Mouse (Mus musculus) heart, embryonic 16.5 days (tissue): ENCODE data around the gene Ctcfl. TPM values are rescaled to one million over a fixed set of nuclear protein-coding genes. Genes with fewer than 3 reads are reported as not detected.

ENCODE experiments used
- ATAC-seq: fragments of 200-750 bp; cut with Nextera tagmentation; replicated peaks from 2 replicates; pipeline ENCODE4 v1.8.0; 2017; ENCODE audit warnings: moderate number of reproducible peaks; ENCODE audit not compliant: insufficient read depth, low FRiP score; ENCODE audit errors: extremely low read depth
- H3K27ac ChIP-seq: fragments of 300-500 bp; sonication (generic); 2 replicates; pipeline ENCODE4 v1.5.1; 2014; ENCODE audit warnings: mild to moderate bottlenecking, low read length, control low read depth, moderate library complexity
- H3K27me3 ChIP-seq: fragments of 300-500 bp; sonication (generic); 2 replicates; pipeline ENCODE4 v1.6.1; 2014; ENCODE audit warnings: low read length, mixed read lengths; ENCODE audit not compliant: control insufficient read depth, insufficient read depth
- H3K36me3 ChIP-seq: fragments of 300-500 bp; sonication (generic); 2 replicates; pipeline ENCODE4 v1.6.1; 2014; ENCODE audit not compliant: control insufficient read depth, insufficient read depth
- H3K4me1 ChIP-seq: fragments of 300-500 bp; sonication (generic); 2 replicates; pipeline ENCODE4 v1.6.1; 2014; ENCODE audit warnings: low read length, mixed read lengths; ENCODE audit not compliant: control insufficient read depth, insufficient read depth
- H3K4me2 ChIP-seq: fragments of 300-500 bp; sonication (generic); 2 replicates; pipeline ENCODE4 v1.6.1; 2014; ENCODE audit warnings: low read depth, mild to moderate bottlenecking, control low read depth, low read length
- H3K4me3 ChIP-seq: fragments of 300-500 bp; sonication (generic); 2 replicates; pipeline ENCODE4 v1.5.1; 2014; ENCODE audit warnings: mild to moderate bottlenecking, control low read depth, low read length
- H3K9ac ChIP-seq: fragments of 300-500 bp; sonication (generic); 2 replicates; pipeline ENCODE4 v1.6.1; 2014; ENCODE audit warnings: low read length, control low read depth
- H3K9me3 ChIP-seq: fragments of 300-500 bp; sonication (generic); replicated peaks from 2 replicates; pipeline ENCODE4 v1.6.1; 2016; ENCODE audit warnings: low read length; ENCODE audit not compliant: control insufficient read depth
- WGBS: fragments of 180-500 bp; shearing (Covaris S2); extraction: QIAGEN DNeasy Blood & Tissue Kit; methylation state at CpG from one replicate; pipeline ENCODE4 v1.1.7; 2014; 5-methylcytosine and 5-hydroxymethylcytosine counted together
- polyA plus RNA-seq: library from polyadenylated mRNA; unstranded; fragments of >200 nt; fragmentation: Nextera tagmentation; extraction: Ambion mirVana; gene quantifications from 2 replicates; pipeline ENCODE4 v1.2.1, GENCODE M21; 2015

The Ctcfl gene
- polyA plus RNA-seq, 1 experiment from 2014 or later: 0.83 TPM

DNA sequence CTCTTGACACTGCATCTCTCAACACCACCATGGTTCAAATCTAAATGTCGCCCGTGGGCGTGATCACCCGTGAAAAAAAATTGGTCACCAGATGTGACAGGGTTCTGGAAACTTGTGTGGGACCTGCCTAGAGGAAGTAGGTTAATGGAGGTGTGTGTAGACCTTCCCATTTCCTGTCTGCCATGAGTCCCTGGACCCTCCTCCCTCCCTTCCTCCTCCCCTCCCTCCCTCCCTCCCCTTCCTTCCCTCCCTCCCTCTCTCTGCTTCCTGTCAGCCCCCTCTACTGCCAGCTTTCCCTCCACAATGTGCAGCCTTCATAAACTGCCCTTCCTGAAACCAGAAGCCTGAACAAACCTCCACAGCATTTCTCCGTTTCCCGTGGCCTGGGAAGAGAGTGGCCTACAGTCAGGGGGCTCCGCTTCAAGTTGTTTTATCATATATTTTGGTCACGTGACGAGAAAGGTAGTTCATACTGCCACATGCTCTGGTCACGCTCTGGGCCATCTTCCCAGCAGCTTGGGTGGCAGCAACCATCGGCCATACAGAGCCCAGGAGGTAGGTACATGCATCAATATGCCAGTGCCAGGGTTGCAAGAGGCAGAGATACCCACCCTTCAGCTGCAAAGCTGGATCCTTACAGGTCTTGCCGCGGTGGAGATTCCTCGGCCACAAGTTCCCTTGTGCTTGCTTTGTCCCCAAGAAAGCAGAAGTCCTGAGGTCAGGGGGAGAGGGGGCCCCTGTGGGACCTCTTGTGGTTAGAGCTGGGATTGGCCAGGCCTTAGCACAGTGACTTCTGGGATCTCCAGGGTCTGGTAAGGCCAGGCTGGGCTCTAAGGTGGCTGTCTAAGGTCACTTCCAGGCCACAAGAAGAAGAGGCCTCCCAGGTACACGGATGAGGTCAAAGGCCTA lies 57.6 kb downstream of the Ctcfl start:
- H3K27ac ChIP-seq: no peak overlapping the region
- H3K36me3 ChIP-seq: no peaks in the 10 kb centered on the region
- no peak overlapping the region for H3K9ac ChIP-seq
- no peak overlapping the region for H3K4me2 ChIP-seq
- ATAC-seq: no peak
- H3K4me1 ChIP-seq: peaks cover 39% of the 10 kb centered on the region
- 56% methylated on average over 15 of the region's 15 CpGs for WGBS
- H3K4me3 ChIP-seq: no peak overlapping the region
- H3K9me3 ChIP-seq: no peaks in the 10 kb centered on the region
- H3K27me3 ChIP-seq: no peaks in the 10 kb centered on the region

DNA sequence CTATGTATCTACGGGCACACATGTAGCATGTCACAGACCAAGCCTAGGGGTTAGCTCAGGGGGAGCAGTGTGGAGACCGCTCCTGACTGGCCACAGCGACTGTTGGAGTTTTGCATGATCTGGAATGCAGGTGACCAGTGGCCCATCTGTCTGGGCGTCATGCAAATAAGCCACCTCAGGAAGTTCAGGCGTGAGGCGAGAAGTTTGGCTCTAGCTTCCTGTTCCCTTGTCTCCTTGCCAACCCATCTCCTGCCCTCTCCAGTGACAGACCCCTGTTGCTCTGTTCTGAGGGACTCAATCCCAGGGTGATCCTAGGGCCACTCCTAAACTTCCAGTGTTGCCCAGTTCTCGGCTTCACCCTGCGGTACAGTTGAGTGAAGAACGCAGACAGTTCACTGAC lies 58.9 kb downstream of the Ctcfl start:
- ATAC-seq: no peak
- peak overlapping the region; percentile 73 for H3K27ac ChIP-seq

DNA sequence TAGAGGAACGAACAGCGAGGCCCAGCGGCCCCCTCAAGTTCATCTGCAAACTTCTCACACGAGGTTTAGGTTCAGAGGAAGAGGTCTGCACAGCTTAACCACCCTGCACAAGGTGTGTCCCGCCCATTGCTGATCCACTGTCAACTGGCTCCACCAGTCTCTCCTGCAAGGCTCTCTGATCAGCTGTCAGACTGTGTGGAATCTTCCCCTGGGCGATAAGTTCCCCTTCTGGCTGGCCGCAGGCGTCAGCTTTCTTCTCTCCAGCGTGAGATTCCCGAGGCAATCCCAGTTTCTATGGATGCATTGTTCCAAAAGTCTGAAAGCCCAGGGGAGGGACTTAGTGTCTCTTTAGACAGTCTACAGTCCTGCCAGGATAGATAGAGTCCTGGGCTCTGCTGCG lies 61.1 kb downstream of the Ctcfl start:
- no peaks in the 10 kb centered on the region for H3K36me3 ChIP-seq
- 28% methylated on average over 11 of the region's 11 CpGs for WGBS
- H3K4me2 ChIP-seq: no peak overlapping the region
- no peak overlapping the region for H3K4me3 ChIP-seq
- no peaks in the 10 kb centered on the region for H3K9me3 ChIP-seq
- H3K9ac ChIP-seq: peak overlapping the region; percentile 1; the same call in 1 of the 2 replicates
- peak overlapping the region; percentile 77 for H3K27ac ChIP-seq
- peaks cover 41% of the 10 kb centered on the region for H3K4me1 ChIP-seq
- H3K27me3 ChIP-seq: no peaks in the 10 kb centered on the region
- no peak for ATAC-seq

More for the DNA sequence above, 58.9 kb downstream of the Ctcfl start:
- Histone ChIP-seq H3K4me1 (peaks cover 39% of the 10 kb centered on the region), H3K4me2 (no peak overlapping the region), H3K9me3 (no peaks in the 10 kb centered on the region), H3K36me3 (no peaks in the 10 kb centered on the region), H3K9ac (peak overlapping the region; percentile 36; the same call in 1 of the 2 replicates), H3K27me3 (no peaks in the 10 kb centered on the region), H3K4me3 (no peak overlapping the region)
- 40% methylated on average over 9 of the region's 9 CpGs for whole genome bisulfite sequencing

DNA sequence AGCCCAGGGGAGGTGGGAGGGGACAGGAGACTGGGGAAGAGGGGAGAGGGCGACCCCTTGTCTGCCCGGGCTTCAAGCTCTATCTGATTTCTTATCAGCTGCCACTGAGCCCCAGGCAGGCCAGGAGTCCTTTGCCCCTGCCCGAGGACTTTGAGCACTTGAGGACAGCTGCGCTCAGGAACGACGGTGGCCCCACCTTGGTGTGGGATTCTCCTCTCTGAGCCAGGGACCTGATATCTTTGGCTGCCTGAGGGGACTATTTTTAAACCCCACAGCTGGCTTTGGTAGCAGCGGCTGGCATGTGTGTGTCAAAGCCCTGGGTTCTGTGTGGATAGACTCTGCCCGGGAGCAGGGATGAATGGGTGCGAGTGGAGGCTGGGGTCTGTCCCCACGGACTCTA lies 61.7 kb downstream of the Ctcfl start:
- H3K36me3 ChIP-seq: no peaks in the 10 kb centered on the region
- H3K27ac ChIP-seq: peak overlapping the region; percentile 77
- peaks cover 47% of the 10 kb centered on the region for H3K4me1 ChIP-seq
- H3K9me3 ChIP-seq: no peaks in the 10 kb centered on the region
- no peak overlapping the region for H3K4me3 ChIP-seq
- ATAC-seq: peak; percentile 49
- peak overlapping the region; percentile 37 for H3K4me2 ChIP-seq
- 13% methylated on average over 10 of the region's 10 CpGs for whole genome bisulfite sequencing
- peak overlapping the region; percentile 4; the same call in 1 of the 2 replicates for H3K9ac ChIP-seq
- H3K27me3 ChIP-seq: no peaks in the 10 kb centered on the region

DNA sequence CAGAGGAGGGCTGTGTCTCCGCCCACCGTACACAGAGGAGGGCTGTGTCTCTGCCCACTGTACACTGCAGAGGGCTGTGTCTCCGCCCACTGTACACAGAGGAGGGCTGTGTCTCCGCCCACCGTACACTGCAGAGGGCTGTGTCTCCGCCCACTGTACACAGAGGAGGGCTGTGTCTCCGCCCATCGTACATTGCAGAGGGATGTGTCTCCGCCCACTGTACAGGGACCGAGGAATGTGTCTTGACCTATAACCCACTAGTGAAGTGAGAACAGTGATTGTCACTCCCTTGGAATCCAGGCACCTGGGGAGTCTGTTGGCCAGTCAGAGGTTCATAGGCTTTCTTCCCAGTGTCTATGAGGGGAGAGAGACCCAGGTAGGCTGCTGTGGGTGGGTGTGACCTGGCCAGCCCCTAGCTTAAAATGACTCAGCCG lies 62.4 kb downstream of the Ctcfl start:
- Histone ChIP-seq H3K27me3 (no peaks in the 10 kb centered on the region), H3K27ac (peak overlapping the region; percentile 77), H3K9me3 (no peaks in the 10 kb centered on the region), H3K4me1 (peaks cover 46% of the 10 kb centered on the region), H3K36me3 (no peaks in the 10 kb centered on the region), H3K9ac (no peak overlapping the region), H3K4me2 (no peak overlapping the region), H3K4me3 (no peak overlapping the region)
- ATAC-seq: no peak
- 65% methylated on average over 11 of the region's 11 CpGs for WGBS

DNA sequence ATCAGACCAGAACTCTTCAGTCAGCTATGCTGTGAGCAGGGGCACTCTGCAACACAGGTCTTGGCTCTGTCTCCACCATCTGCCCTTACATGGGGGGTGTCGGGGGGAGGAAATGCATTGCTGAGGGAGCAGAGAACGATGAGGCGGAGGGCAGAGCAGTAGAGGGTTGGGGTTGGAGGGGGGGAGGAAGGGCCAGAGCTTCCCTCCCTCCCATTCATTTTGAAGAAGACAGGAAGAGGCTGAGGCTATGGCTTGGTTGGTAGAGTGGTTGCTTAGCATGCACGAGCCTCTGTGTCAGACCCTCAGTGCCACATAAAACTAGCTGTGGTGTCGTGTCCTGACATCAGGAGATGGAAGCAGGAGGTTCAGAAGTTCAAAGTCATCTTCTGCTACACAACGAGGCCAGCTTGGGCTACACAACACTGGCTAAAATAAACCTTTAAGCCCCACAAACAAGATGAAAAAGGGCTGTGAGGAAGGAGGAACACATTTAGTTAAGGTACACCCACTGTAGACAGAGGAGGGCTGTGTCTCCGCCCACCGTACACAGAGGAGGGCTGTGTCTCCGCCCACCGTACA lies 62.9 kb downstream of the Ctcfl start:
- H3K4me2 ChIP-seq: no peak overlapping the region
- no peak overlapping the region for H3K9ac ChIP-seq
- peaks cover 41% of the 10 kb centered on the region for H3K4me1 ChIP-seq
- H3K27me3 ChIP-seq: no peaks in the 10 kb centered on the region
- no peak for ATAC-seq
- H3K27ac ChIP-seq: no peak overlapping the region
- H3K4me3 ChIP-seq: no peak overlapping the region
- no peaks in the 10 kb centered on the region for H3K9me3 ChIP-seq
- no peaks in the 10 kb centered on the region for H3K36me3 ChIP-seq
- WGBS: 73% methylated on average over 10 of the region's 10 CpGs

DNA sequence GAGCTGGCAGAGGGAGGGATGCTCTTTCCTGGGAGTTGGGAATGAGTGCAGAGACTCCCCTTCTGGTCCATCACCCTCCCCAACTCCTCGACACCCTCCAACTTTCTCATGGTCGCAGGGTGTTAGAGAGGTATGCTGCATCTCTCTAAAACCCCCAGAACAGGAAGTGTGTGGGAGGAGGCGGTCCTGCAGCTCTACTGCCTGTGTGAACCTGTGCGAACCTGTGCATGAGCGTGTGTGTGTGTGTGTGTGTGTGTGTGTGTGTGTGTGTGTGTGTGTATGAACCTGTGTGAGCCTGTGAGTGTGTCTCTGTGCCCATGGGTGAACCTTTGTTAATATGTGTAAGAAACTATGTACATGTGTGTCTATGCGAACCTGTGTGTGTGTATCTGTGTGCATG lies 65.5 kb downstream of the Ctcfl start:
- Histone ChIP-seq H3K4me1 (peaks cover 45% of the 10 kb centered on the region), H3K9ac (0 out of 2 replicates have a peak overlapping the region, but pooled peaks have one; percentile 17), H3K4me3 (no peak overlapping the region), H3K36me3 (no peaks in the 10 kb centered on the region), H3K27ac (no peak overlapping the region), H3K4me2 (no peak overlapping the region), H3K9me3 (no peaks in the 10 kb centered on the region), H3K27me3 (no peaks in the 10 kb centered on the region)
- 67% methylated on average over 6 of the region's 6 CpGs for WGBS
- no peak for ATAC-seq

DNA sequence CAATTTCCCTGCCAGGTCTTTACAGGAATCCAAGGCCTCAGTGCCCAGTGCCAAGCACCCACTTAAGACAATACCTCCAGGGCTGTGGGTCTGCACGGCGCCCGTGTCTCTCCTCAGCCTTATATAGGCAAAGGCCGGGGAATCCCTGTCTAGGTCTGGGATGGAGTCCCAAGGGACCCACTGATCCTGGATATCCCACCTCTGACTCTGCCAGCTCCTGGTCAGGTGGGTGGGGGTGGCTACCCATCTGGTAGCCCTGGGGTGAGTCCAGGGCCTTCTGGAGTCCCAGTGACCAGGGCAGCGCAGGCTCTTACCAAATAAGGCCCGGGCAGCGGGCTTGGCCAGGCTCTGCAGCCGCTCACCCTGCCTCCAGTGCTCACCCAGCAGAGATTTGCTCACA lies 66.4 kb downstream of the Ctcfl start:
- 0 out of 2 replicates have a peak overlapping the region, but pooled peaks have one; percentile 4 for H3K27ac ChIP-seq
- no peaks in the 10 kb centered on the region for H3K27me3 ChIP-seq
- ATAC-seq: no peak
- no peaks in the 10 kb centered on the region for H3K36me3 ChIP-seq
- H3K9me3 ChIP-seq: no peaks in the 10 kb centered on the region
- no peak overlapping the region for H3K4me2 ChIP-seq
- peaks cover 45% of the 10 kb centered on the region for H3K4me1 ChIP-seq
- no peak overlapping the region for H3K4me3 ChIP-seq
- 71% methylated on average over 8 of the region's 8 CpGs for WGBS
- H3K9ac ChIP-seq: peak overlapping the region; percentile 21; the same call in 1 of the 2 replicates
